Mouse (Mus musculus) lung, embryonic 15.5 days (tissue): ENCODE data around the gene Ccdc169. TPM values are rescaled to one million over a fixed set of nuclear protein-coding genes. Genes with fewer than 3 reads are reported as not detected.

Experiments used
- ATAC-seq: fragments of 200-750 bp; cut with Nextera tagmentation; 2 replicates; pipeline ENCODE4 v1.8.0; 2017; ENCODE audit warnings: moderate number of reproducible peaks, borderline replicate concordance; ENCODE audit not compliant: low FRiP score, low TSS enrichment; ENCODE audit errors: extremely low read depth
- H3K27ac ChIP-seq: fragments of 300-500 bp; sonication (generic); 2 replicates; pipeline ENCODE4 v1.5.1; 2015; ENCODE audit warnings: moderate library complexity, mild to moderate bottlenecking, inconsistent platforms
- H3K27me3 ChIP-seq: fragments of 300-500 bp; sonication (generic); 2 replicates; pipeline ENCODE4 v1.6.1; 2015; ENCODE audit warnings: inconsistent platforms
- H3K36me3 ChIP-seq: fragments of 300-500 bp; sonication (generic); 2 replicates; pipeline ENCODE4 v1.6.1; 2015; ENCODE audit warnings: inconsistent platforms
- H3K4me1 ChIP-seq: fragments of 300-500 bp; sonication (generic); 2 replicates; pipeline ENCODE4 v1.6.1; 2015; ENCODE audit warnings: inconsistent platforms
- H3K4me2 ChIP-seq: fragments of 300-500 bp; sonication (generic); 2 replicates; pipeline ENCODE4 v1.6.1; 2015; ENCODE audit warnings: inconsistent platforms, mild to moderate bottlenecking, moderate library complexity
- H3K4me3 ChIP-seq: fragments of 300-500 bp; sonication (generic); 2 replicates; pipeline ENCODE4 v1.5.1; 2015; ENCODE audit warnings: mild to moderate bottlenecking, inconsistent platforms
- H3K9ac ChIP-seq: fragments of 300-500 bp; sonication (generic); 2 replicates; pipeline ENCODE4 v1.6.1; 2015; ENCODE audit warnings: inconsistent platforms
- H3K9me3 ChIP-seq: fragments of 300-500 bp; sonication (generic); 2 replicates; pipeline ENCODE4 v1.6.1; 2016; ENCODE audit warnings: inconsistent platforms
- WGBS: fragments of 180-500 bp; shearing (Covaris S2); methylation state at CpG from one replicate; pipeline ENCODE4 v1.1.7; 2015; 5-methylcytosine and 5-hydroxymethylcytosine counted together
- polyA plus RNA-seq: library from polyadenylated mRNA; unstranded; fragments of >200 nt; fragmentation: Nextera tagmentation; extraction: Ambion mirVana; gene quantifications from 2 replicates; pipeline ENCODE4 v1.2.1, GENCODE M21; 2015

The Ccdc169 gene
- not detected in 2 replicates for polyA plus RNA-seq

DNA sequence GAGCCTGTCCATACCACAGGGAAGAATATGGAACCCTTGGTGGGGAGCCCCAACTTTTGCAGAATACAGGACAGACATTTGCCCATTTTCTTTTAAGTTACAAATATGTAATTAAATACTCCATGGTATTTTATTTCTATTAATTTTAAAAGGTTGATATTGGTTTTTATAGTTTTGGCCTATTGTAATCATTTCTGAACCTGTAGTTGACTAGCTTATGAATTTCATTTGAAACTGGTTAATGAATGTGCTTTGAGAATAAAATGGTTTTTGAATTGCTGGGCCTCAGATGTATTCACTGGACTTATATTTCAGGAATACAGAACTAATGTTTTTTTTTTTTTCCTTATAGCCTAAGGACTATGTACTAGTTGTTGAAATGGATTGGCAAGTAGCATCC is at the start of gene Ccdc169:
Ccdc169 (plus strand) TSS at position 301 of the 400 bp plus-strand sequence.
- H3K4me2 ChIP-seq, result no peak within 1 kb of the TSS
- H3K4me1 ChIP-seq, result no peaks in the 10 kb centered on the region
- H3K36me3 ChIP-seq, result peaks cover 30% of the 10 kb centered on the region
- no peaks in the 10 kb centered on the region for H3K27me3 ChIP-seq
- ATAC-seq, result no peak
- no peak within 1 kb of the TSS for H3K9ac ChIP-seq
- H3K27ac ChIP-seq, result no peak within 1 kb of the TSS
- H3K9me3 ChIP-seq, result no peaks in the 10 kb centered on the region
- no peak within 1 kb of the TSS for H3K4me3 ChIP-seq

DNA sequence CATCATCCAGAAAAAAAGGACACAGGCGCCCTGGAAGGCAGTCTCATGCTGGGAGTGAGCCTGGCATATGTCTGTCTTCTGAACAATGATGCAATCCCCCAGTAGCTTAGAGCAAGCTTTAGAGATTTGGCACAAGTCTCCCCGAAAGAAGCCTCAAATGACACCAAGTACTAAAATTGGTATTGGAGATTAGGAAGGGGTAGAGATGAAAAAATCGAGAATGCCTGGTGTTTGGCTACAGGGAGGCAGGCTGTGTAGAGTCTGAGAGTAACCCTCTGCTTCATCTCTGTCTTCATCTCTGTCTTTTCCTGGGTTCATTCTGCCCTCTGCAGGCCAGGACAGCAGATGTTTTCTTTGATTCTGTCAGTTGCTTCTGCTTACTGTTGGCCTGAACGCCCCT is 49.8 kb upstream of the Ccdc169 start:
- no peak overlapping the region for H3K4me2 ChIP-seq
- no peak overlapping the region for H3K4me3 ChIP-seq
- WGBS, result 53% methylated on average over 4 of the region's 4 CpGs
- no peak overlapping the region for H3K9ac ChIP-seq
- no peak overlapping the region for H3K27ac ChIP-seq
- ATAC-seq, result no peak
- no peaks in the 10 kb centered on the region for H3K27me3 ChIP-seq
- H3K36me3 ChIP-seq, result no peaks in the 10 kb centered on the region
- no peaks in the 10 kb centered on the region for H3K9me3 ChIP-seq
- no peaks in the 10 kb centered on the region for H3K4me1 ChIP-seq

- ATAC-seq, result no peak
- Histone ChIP-seq H3K27ac (no peak overlapping the region), H3K36me3 (no peaks in the 10 kb centered on the region), H3K4me1 (no peaks in the 10 kb centered on the region), H3K9ac (no peak overlapping the region), H3K9me3 (no peaks in the 10 kb centered on the region), H3K27me3 (no peaks in the 10 kb centered on the region), H3K4me3 (no peak overlapping the region), H3K4me2 (no peak overlapping the region)
- 39% methylated on average over 4 of the region's 4 CpGs for WGBS
Observed at GRCm38 (mm10) chr3:55088359-55088758, 48.8 kb upstream of the Ccdc169 start.

- Histone ChIP-seq H3K4me1 (no peaks in the 10 kb centered on the region), H3K9me3 (no peaks in the 10 kb centered on the region), H3K4me3 (no peak overlapping the region), H3K9ac (no peak overlapping the region), H3K4me2 (no peak overlapping the region), H3K27ac (no peak overlapping the region), H3K36me3 (no peaks in the 10 kb centered on the region), H3K27me3 (no peaks in the 10 kb centered on the region)
- WGBS, result 52% methylated on average over 3 of the region's 3 CpGs
- no peak for ATAC-seq
Observed at GRCm38 (mm10) chr3:55088843-55089242, 48.3 kb upstream of the Ccdc169 start.

DNA sequence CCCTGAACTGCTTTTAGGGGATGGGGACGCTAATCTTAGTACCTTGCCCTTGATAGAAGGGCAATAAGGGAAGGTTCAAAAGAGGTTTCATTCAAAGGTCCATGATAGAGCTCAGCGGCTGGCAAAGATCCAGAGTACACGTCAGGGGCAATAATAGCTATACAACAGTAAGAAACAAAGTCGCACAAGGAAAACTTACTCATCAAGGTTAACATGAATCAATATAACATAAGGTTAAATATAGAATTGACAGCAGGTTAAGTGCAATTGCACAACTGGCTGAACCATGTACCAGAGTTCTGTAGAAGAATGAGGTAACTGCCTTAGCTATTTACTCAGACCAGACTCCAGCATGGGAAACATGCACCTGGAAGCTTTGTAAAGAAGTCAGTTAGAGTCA is 47.8 kb upstream of the Ccdc169 start:
- Histone ChIP-seq H3K36me3 (no peaks in the 10 kb centered on the region), H3K9me3 (no peaks in the 10 kb centered on the region), H3K27ac (no peak overlapping the region), H3K4me1 (no peaks in the 10 kb centered on the region), H3K4me3 (no peak overlapping the region), H3K9ac (no peak overlapping the region), H3K27me3 (no peaks in the 10 kb centered on the region), H3K4me2 (no peak overlapping the region)
- WGBS, result 80% methylated on average over 4 of the region's 4 CpGs
- ATAC-seq, result no peak

GRCm38 (mm10) chr3:55093161-55093560 is 44.0 kb upstream of the Ccdc169 start:
- no peak overlapping the region for H3K4me2 ChIP-seq

GRCm38 (mm10) chr3:55095968-55096654 is 41.0 kb upstream of the Ccdc169 start:
- Histone ChIP-seq H3K36me3 (no peaks in the 10 kb centered on the region), H3K9ac (no peak overlapping the region), H3K27me3 (no peaks in the 10 kb centered on the region), H3K9me3 (no peaks in the 10 kb centered on the region), H3K4me2 (peak overlapping the region; percentile 14; the same call in 1 of the 2 replicates), H3K4me1 (0 out of 2 replicates have a peak, but pooled peaks cover 3% of the 10 kb centered on the region), H3K4me3 (no peak overlapping the region), H3K27ac (peak overlapping the region; percentile 72)
- 27% methylated on average over 8 of the region's 8 CpGs for WGBS
- ATAC-seq, result peak; percentile 62; the same call in 1 of the 2 replicates

More at GRCm38 (mm10) chr3:55093161-55093560, 44.0 kb upstream of the Ccdc169 start:
- no peak overlapping the region for H3K4me3 ChIP-seq
- H3K9me3 ChIP-seq, result no peaks in the 10 kb centered on the region
- H3K9ac ChIP-seq, result no peak overlapping the region
- no peak overlapping the region for H3K27ac ChIP-seq
- H3K27me3 ChIP-seq, result no peaks in the 10 kb centered on the region
- H3K4me1 ChIP-seq, result 0 out of 2 replicates have a peak, but pooled peaks cover 3% of the 10 kb centered on the region
- WGBS, result 77% methylated on average over 1 of the region's 1 CpGs
- no peaks in the 10 kb centered on the region for H3K36me3 ChIP-seq
- no peak for ATAC-seq

DNA sequence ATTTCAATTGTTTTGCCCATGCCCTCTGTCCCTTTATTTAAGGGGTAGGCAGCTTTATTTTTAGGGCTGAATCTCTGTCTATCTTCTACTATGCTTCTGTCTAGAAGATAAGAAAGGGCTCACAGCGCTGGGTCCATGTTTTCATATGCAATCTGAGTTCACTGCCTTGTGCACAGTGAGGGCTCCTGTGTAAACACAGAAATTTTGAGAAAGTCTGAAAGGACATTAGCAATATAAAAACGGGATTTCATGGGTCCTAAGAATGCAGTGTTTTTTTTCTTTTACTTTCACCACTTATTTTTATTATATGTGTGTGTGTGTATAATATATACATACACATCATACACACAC is 40.5 kb upstream of the Ccdc169 start:
- H3K9me3 ChIP-seq, result no peaks in the 10 kb centered on the region
- no peak overlapping the region for H3K4me3 ChIP-seq
- ATAC-seq, result 0 out of 2 replicates have a peak, but pooled peaks have one; percentile 7
- no peak overlapping the region for H3K4me2 ChIP-seq
- peak overlapping the region; percentile 72 for H3K27ac ChIP-seq
- H3K4me1 ChIP-seq, result 0 out of 2 replicates have a peak, but pooled peaks cover 3% of the 10 kb centered on the region
- no peak overlapping the region for H3K9ac ChIP-seq
- H3K27me3 ChIP-seq, result no peaks in the 10 kb centered on the region
- WGBS, result 56% methylated on average over 2 of the region's 2 CpGs
- no peaks in the 10 kb centered on the region for H3K36me3 ChIP-seq

- Histone ChIP-seq H3K4me2 (no peak overlapping the region), H3K27me3 (no peaks in the 10 kb centered on the region), H3K27ac (no peak overlapping the region), H3K9ac (no peak overlapping the region), H3K4me1 (0 out of 2 replicates have a peak, but pooled peaks cover 3% of the 10 kb centered on the region), H3K4me3 (no peak overlapping the region), H3K9me3 (no peaks in the 10 kb centered on the region), H3K36me3 (no peaks in the 10 kb centered on the region)
- whole genome bisulfite sequencing, result 77% methylated on average over 2 of the region's 2 CpGs
- ATAC-seq, result no peak
Observed at GRCm38 (mm10) chr3:55097186-55097585, 40.0 kb upstream of the Ccdc169 start.

DNA sequence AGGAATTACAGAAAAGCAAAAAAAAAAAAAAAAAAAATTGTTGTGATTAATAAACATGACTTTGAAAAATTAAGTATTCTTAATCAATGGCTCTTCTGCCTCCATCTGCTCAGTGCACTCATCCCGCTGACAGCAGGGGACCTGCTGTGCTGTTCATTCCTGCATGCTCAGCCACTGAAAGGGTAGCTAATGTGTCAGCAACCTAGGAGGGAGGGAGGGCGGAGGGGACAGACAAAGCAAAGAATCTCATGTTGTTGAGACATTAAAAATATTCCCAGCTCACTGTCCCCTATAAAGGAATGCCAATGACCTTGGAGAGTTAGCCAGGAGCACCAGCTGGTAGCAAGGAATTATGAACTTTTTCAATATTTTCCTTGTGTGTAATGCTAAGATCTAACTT is 39.1 kb upstream of the Ccdc169 start:
- no peaks in the 10 kb centered on the region for H3K36me3 ChIP-seq
- 70% methylated on average over 2 of the region's 2 CpGs for WGBS
- ATAC-seq, result no peak
- no peak overlapping the region for H3K4me2 ChIP-seq
- H3K9ac ChIP-seq, result no peak overlapping the region
- H3K27ac ChIP-seq, result no peak overlapping the region
- H3K27me3 ChIP-seq, result no peaks in the 10 kb centered on the region
- 0 out of 2 replicates have a peak, but pooled peaks cover 3% of the 10 kb centered on the region for H3K4me1 ChIP-seq
- H3K9me3 ChIP-seq, result no peaks in the 10 kb centered on the region
- H3K4me3 ChIP-seq, result no peak overlapping the region

- no peak overlapping the region for H3K4me2 ChIP-seq
- H3K27ac ChIP-seq, result no peak overlapping the region
- no peak for ATAC-seq
- no peaks in the 10 kb centered on the region for H3K27me3 ChIP-seq
- H3K9me3 ChIP-seq, result no peaks in the 10 kb centered on the region
- no peaks in the 10 kb centered on the region for H3K36me3 ChIP-seq
- 0 out of 2 replicates have a peak, but pooled peaks cover 3% of the 10 kb centered on the region for H3K4me1 ChIP-seq
- H3K4me3 ChIP-seq, result no peak overlapping the region
- no peak overlapping the region for H3K9ac ChIP-seq
- 46% methylated on average over 11 of the region's 11 CpGs for WGBS
Observed at GRCm38 (mm10) chr3:55098990-55099389, 38.1 kb upstream of the Ccdc169 start.

DNA sequence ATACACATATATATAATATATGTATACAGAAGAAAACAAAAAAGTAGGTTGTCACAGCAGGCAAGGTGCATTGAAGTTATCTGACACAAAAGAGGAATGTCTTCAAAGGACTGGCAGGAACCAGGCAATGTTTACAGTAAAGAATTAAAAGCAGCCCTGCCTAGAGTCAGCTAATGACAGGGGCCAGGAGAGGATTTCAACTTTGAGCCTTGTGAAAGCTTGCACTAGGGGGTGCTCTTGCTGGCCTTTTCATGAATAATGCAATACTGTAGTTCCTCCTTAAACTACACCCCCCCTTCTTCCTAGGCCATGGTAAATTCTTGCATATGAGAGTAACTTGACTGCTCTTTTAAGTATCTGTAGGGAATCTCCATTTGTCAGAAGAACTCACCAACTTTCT is 36.0 kb upstream of the Ccdc169 start:
- Histone ChIP-seq H3K4me2 (no peak overlapping the region), H3K9me3 (no peaks in the 10 kb centered on the region), H3K36me3 (no peaks in the 10 kb centered on the region), H3K9ac (no peak overlapping the region), H3K4me1 (0 out of 2 replicates have a peak, but pooled peaks cover 3% of the 10 kb centered on the region), H3K27me3 (no peaks in the 10 kb centered on the region), H3K27ac (no peak overlapping the region), H3K4me3 (no peak overlapping the region)
- no peak for ATAC-seq
